Mouse (Mus musculus) limb, embryonic 15.5 days (tissue): ENCODE measurements at regions not wholly inside any gene's neighbourhood (a gene's known extent, or its start where the extent isn't known, plus 50 kb on each side); places are given as distances from the start of the nearest gene placed in this dataset. TPM values are rescaled to one million over a fixed set of nuclear protein-coding genes. Genes with fewer than 3 reads are reported as not detected.

Experiments
- ATAC-seq: fragments of 200-750 bp; cut with Nextera tagmentation; 2 replicates; pipeline ENCODE4 v1.8.0; 2017; ENCODE audit warnings: low read depth, moderate TSS enrichment; ENCODE audit not compliant: insufficient number of reproducible peaks, low FRiP score, low TSS enrichment
- H3K27ac ChIP-seq: fragments of 300-500 bp; sonication (generic); 2 replicates; pipeline ENCODE4 v1.5.1; 2015; ENCODE audit warnings: moderate library complexity, mild to moderate bottlenecking, inconsistent platforms
- H3K27me3 ChIP-seq: fragments of 300-500 bp; sonication (generic); 2 replicates; pipeline ENCODE4 v1.6.1; 2015; ENCODE audit warnings: inconsistent platforms
- H3K36me3 ChIP-seq: fragments of 300-500 bp; sonication (generic); 2 replicates; pipeline ENCODE4 v1.6.1; 2015; ENCODE audit warnings: inconsistent platforms
- H3K4me1 ChIP-seq: fragments of 300-500 bp; sonication (generic); 2 replicates; pipeline ENCODE4 v1.6.1; 2015; ENCODE audit warnings: inconsistent platforms
- H3K4me2 ChIP-seq: fragments of 300-500 bp; sonication (generic); 2 replicates; pipeline ENCODE4 v1.6.1; 2015; ENCODE audit warnings: mild to moderate bottlenecking, inconsistent platforms
- H3K4me3 ChIP-seq: fragments of 300-500 bp; sonication (generic); 2 replicates; pipeline ENCODE4 v1.5.1; 2015; ENCODE audit warnings: mild to moderate bottlenecking, inconsistent platforms
- H3K9ac ChIP-seq: fragments of 300-500 bp; sonication (generic); 2 replicates; pipeline ENCODE4 v1.6.1; 2015; ENCODE audit warnings: inconsistent platforms
- H3K9me3 ChIP-seq: fragments of 300-500 bp; sonication (generic); 2 replicates; pipeline ENCODE4 v1.6.1; 2016; ENCODE audit warnings: inconsistent platforms
- WGBS: fragments of 180-500 bp; shearing (Covaris S2); methylation state at CpG from one replicate; pipeline ENCODE4 v1.1.7; 2015; 5-methylcytosine and 5-hydroxymethylcytosine counted together
- microRNA-seq: library from miRNA; unstranded; fragments of <30 nt; microRNA quantifications from one replicate; pipeline ENCODE4, GENCODE M21; 2016

DNA sequence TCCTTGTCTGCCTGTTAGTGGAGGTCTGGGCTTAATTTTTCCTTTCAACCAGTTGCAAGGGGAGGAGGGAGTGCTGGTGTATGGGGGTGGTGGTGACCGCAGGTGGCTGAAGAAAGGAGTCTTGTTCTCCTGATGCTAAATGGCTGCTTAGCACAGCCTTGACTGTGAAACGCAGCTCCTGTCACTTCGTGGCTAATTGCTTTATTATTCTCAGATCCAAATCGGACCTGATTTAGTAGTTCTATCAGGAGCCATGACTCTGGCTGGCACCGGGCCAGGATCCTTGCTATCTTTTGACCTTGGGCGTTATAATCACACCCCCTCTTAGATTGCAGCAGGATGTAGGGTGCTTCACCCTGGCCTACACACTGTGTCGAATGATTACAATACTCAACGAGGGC lies 726.8 kb downstream of the Bcl11a start:
- Histone ChIP-seq H3K36me3 (no peaks in the 10 kb centered on the region), H3K27me3 (no peaks in the 10 kb centered on the region), H3K9ac (no peak overlapping the region), H3K27ac (no peak overlapping the region), H3K4me3 (no peak overlapping the region), H3K4me2 (no peak overlapping the region), H3K9me3 (no peaks in the 10 kb centered on the region), H3K4me1 (no peaks in the 10 kb centered on the region)
- WGBS = 43% methylated on average over 8 of the region's 8 CpGs
- ATAC-seq = peak; percentile 35; the same call in 1 of the 2 replicates

DNA sequence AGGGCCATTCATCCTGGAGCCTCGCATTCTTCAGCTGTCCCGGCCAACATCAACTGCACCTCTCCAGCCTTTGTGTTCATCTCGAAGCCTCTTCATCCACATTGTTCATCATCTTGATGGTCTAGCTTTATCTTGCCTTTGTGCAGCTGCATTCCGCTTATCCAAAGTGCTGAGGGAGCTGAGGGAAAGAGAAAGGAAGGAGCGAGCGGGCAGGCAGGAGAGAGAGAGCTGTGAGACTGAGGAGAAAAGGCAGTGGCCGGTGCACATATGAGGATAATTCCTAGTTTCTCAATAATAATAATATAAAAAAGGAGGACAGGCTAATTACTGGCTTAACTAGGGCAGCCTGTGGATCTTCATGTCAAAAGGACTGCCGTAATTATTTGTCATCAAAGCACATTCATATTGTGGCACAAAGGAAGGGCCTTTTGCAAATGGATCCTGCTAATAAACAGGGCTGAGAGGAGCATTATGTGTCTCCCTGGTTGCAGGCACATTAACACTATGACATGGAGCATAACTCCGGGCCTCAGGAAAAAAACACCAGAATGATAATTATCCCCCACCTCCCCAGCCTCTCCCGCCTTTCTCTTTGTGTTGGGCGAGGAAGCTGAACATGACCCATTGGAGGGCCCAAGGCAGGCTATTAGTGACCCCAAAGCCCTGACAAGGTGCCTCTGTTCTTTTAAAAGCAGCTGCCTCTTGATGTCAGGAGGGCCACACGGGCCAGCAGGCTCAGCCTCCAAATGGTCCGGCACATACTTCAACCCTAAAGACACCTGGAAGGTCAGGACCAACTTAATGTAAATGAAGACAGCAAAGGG lies 751.9 kb downstream of the Bcl11a start:
- Histone ChIP-seq H3K4me3 (no peak overlapping the region), H3K4me2 (no peak overlapping the region), H3K36me3 (no peaks in the 10 kb centered on the region), H3K9ac (no peak overlapping the region), H3K27ac (no peak overlapping the region), H3K27me3 (no peaks in the 10 kb centered on the region), H3K4me1 (no peaks in the 10 kb centered on the region), H3K9me3 (no peaks in the 10 kb centered on the region)
- 63% methylated on average over 13 of the region's 13 CpGs for WGBS
- ATAC-seq = no peak

DNA sequence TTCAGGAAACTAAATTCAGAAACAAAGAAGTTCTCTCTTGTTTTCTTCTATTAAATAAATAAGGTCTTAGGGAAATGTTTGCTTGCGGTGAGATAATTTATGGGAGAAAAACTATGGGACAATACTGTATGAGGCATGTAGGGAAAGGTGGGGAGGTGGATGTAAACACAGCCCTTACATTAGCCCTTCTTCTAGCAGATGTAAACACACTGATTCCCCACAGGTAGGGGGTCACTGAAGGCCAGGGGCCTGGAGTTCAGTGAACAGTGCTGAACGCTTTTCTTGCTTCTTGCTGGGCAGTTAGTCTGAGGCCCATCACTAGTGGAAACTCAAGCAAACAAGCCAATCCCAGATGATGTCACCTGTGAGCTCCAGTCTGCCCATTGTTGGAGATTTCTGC lies 752.6 kb downstream of the Bcl11a start:
- H3K27me3 ChIP-seq = no peaks in the 10 kb centered on the region
- no peak overlapping the region for H3K4me3 ChIP-seq
- no peak overlapping the region for H3K27ac ChIP-seq
- no peaks in the 10 kb centered on the region for H3K36me3 ChIP-seq
- no peaks in the 10 kb centered on the region for H3K9me3 ChIP-seq
- no peaks in the 10 kb centered on the region for H3K4me1 ChIP-seq
- no peak overlapping the region for H3K4me2 ChIP-seq
- WGBS = 74% methylated on average over 2 of the region's 2 CpGs
- ATAC-seq = no peak
- H3K9ac ChIP-seq = no peak overlapping the region

DNA sequence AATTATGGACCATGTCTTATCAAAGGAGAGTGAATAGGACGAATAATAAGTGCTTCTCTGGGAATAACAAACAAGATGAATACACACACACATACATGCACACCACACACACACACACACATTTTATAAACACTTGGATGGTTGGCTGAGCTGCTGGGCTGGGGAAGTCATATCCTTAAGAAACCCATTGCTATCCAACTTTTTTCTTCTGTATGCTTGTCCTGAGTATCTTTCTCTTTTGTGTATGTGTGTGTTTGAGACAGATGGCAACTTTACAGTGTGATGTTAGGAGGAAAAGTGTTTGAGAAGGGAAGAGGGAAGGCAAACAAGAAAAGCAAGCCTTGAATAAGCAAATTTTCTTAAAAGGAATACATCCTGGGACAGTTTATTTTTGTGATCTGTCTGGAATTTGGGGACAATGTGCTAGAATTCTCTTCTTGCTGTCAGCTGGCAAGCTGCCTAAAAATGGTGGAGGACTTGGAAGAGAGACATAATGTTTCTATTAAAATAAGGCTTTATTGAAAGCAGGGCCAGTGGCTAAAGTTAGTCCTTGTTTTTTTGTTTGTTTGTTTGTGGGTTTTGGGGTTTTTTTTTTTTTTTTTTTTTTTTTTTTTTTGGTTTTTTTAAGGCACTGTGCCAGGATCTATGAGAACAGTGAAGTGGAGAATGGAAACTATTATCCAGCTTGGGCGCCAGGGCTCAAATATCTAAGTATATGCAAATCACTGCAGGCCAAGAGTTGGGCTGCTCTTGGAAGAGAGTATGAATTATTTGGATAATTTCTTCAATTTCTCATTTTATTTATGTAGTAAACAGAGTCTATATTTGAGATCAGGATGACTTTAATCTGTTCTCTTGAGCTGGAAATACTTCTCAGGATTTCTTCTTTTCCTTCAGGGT lies 766.2 kb downstream of the Bcl11a start:
- Histone ChIP-seq H3K4me3 (no peak overlapping the region), H3K9ac (no peak overlapping the region), H3K9me3 (no peaks in the 10 kb centered on the region), H3K4me2 (no peak overlapping the region), H3K4me1 (peaks cover 4% of the 10 kb centered on the region; the same call in 1 of the 2 replicates), H3K27ac (no peak overlapping the region), H3K27me3 (no peaks in the 10 kb centered on the region), H3K36me3 (no peaks in the 10 kb centered on the region)
- no peak for ATAC-seq
- 74% methylated on average over 2 of the region's 2 CpGs for WGBS

DNA sequence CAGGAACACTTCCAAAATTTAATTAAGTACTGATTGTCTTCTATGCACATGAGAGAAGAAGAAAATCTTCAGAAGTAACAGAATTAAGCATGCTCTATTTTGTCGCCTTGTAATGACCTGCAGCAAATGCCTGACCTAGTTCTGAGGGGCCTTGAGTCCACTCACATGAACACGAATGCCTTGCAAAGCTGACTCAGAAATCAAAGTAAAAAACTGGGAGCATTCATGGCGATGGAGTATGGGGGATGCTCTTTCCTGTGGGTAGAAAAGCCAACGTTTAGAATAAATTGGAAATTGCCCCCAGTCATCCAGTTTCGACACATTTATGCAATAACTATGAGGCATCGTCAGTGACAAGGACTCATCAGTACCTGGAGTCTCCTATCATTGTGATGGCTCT lies 779.1 kb downstream of the Bcl11a start:
- Histone ChIP-seq H3K9ac (no peak overlapping the region), H3K27me3 (no peaks in the 10 kb centered on the region), H3K27ac (no peak overlapping the region), H3K4me1 (no peaks in the 10 kb centered on the region), H3K9me3 (no peaks in the 10 kb centered on the region), H3K36me3 (no peaks in the 10 kb centered on the region), H3K4me3 (no peak overlapping the region), H3K4me2 (no peak overlapping the region)
- WGBS = 79% methylated on average over 6 of the region's 6 CpGs
- ATAC-seq = no peak

DNA sequence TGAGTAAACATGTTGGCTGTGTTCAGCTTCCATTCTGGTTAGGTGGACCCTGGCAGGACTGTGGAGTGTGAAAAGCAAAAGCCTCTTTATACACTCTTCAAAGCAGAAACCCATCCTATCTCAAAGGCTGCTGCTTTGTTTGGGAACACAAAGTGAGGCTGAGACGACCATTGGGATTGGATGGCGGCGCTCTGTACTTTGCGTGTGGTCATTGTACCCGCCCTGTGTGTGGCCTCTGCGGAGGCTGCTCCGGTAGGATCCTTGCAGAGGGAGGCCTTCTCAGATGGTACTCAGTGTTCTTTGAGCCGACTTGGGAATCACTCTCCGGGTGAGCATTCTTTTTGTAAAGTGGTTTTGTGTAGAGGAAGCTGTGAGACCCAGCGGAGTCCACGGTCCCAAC lies 786.8 kb downstream of the Bcl11a start:
- no peak for ATAC-seq
- Histone ChIP-seq H3K9ac (no peak overlapping the region), H3K36me3 (no peaks in the 10 kb centered on the region), H3K9me3 (no peaks in the 10 kb centered on the region), H3K4me2 (no peak overlapping the region), H3K27ac (no peak overlapping the region), H3K4me1 (no peaks in the 10 kb centered on the region), H3K4me3 (no peak overlapping the region), H3K27me3 (no peaks in the 10 kb centered on the region)
- WGBS = 88% methylated on average over 11 of the region's 11 CpGs

DNA sequence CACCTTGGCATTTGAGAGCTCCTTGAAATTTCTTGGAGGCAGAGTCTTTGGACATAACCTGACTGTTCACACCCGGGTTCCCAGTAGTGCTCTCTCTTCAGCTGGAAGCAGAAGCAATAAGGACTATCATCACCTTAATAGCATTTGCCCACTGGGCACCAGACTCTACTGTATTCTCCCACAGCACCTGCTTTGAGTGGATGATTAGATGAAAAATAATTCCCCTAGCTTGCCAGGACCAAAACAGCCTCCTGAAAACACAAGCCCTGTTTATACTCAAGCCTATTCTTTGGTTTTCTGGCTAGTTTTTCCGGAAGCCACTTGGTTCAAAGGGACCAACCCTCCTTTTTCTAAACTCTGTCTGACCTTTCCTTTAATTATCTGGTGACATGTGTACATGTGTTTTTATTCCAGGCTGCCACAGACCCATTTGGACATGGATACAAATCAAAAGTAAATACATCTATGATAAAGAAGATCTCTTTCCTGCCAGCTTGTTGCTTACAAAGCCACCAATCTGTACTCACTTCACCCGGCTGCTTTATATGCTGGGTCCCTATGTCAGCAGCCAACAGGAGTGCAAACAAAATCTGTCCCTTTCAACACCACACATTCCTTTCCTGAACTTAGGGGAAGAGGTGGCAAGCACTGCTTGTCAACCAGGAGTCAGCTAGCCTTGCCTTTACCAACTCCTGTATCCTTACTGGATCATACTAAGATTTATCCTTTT lies 787.4 kb downstream of the Bcl11a start:
- no peaks in the 10 kb centered on the region for H3K27me3 ChIP-seq
- no peak overlapping the region for H3K4me2 ChIP-seq
- WGBS = 64% methylated on average over 3 of the region's 3 CpGs
- no peak overlapping the region for H3K27ac ChIP-seq
- ATAC-seq = no peak
- no peak overlapping the region for H3K4me3 ChIP-seq
- H3K9ac ChIP-seq = no peak overlapping the region
- no peaks in the 10 kb centered on the region for H3K36me3 ChIP-seq
- H3K4me1 ChIP-seq = no peaks in the 10 kb centered on the region
- H3K9me3 ChIP-seq = no peaks in the 10 kb centered on the region

Small RNA genes lying in the stretch of these regions (microRNA-seq; reads per million reads assigned to microRNA genes)
- gene Gm25507 = not detected
